Mouse (Mus musculus) ES-Bruce4 (cell line): ENCODE measurements around the gene Adgrl1.

ENCODE experiments used
- CTCF ChIP-seq: IDR thresholded peaks from one replicate; pipeline ENCODE4 v1.8.1; 2011; ENCODE audit warnings: low read depth, low read length
- EP300 ChIP-seq: IDR thresholded peaks from 2 replicates; pipeline ENCODE4 v1.6.1; 2011; ENCODE audit warnings: low read depth, low read length; ENCODE audit not compliant: insufficient read depth
- POLR2A ChIP-seq: IDR thresholded peaks from one replicate; pipeline ENCODE4 v1.8.1; 2011; ENCODE audit warnings: low read length; ENCODE audit not compliant: insufficient read depth

DNA sequence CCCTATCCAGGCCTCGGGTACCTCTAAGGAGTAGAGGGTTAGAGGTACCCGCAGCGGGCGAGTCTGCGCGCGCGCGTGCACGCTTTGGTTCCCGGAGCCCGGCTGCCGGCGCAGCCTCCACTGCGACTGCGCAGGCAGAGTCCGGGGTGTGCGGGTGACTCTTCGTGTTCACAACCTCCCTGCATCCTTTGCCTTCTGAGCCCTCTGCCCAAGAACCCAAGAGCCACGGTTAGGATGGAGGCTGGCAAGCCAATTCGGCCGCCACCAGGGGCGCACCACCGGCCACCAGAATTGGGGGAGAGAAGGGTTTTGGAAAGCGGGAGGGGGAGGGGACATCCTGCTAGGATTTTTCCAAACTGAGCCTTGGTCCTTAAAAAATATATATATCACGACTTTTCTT lies 2.7 kb upstream of the Adgrl1 start:
- TF ChIP-seq POLR2A (no peak), CTCF (peak; percentile 52), EP300 (no peak)
